Mouse (Mus musculus) neural tube, embryonic 11.5 days (tissue): ENCODE measurements around the gene Megf6. TPM values are rescaled to one million over a fixed set of nuclear protein-coding genes. Genes with fewer than 3 reads are reported as not detected.
A peak's percentile ranks its signal among the peaks of the same experiment; 100 is the strongest.

Source experiments
- ATAC-seq: fragments of 200-750 bp; cut with Nextera tagmentation; 2 replicates; pipeline ENCODE4 v1.8.0; 2017; ENCODE audit warnings: moderate number of reproducible peaks, mild to moderate bottlenecking, moderate TSS enrichment, moderate library complexity; ENCODE audit not compliant: insufficient read depth, low FRiP score, low TSS enrichment
- DNase-seq: peaks from one replicate; pipeline ENCODE4 v3.0.0-alpha.2; 2015; ENCODE audit warnings: low spot score
- H3K27ac ChIP-seq: fragments of 300-500 bp; sonication (generic); 2 replicates; pipeline ENCODE4 v1.5.1; 2014; ENCODE audit warnings: low read depth, mild to moderate bottlenecking, low read length
- H3K27me3 ChIP-seq: fragments of 300-500 bp; sonication (generic); 2 replicates; pipeline ENCODE4 v1.6.1; 2014; ENCODE audit warnings: mild to moderate bottlenecking, low read length, mixed read lengths; ENCODE audit not compliant: control insufficient read depth, insufficient read depth
- H3K36me3 ChIP-seq: fragments of 300-500 bp; sonication (generic); 2 replicates; pipeline ENCODE4 v1.6.1; 2014; ENCODE audit warnings: mild to moderate bottlenecking, low read length, moderate library complexity, mixed read lengths; ENCODE audit not compliant: control insufficient read depth, insufficient read depth
- H3K4me1 ChIP-seq: fragments of 300-500 bp; sonication (generic); 2 replicates; pipeline ENCODE4 v1.6.1; 2014; ENCODE audit warnings: low read length, mixed read lengths; ENCODE audit not compliant: control insufficient read depth, insufficient read depth
- H3K4me2 ChIP-seq: fragments of 300-500 bp; sonication (generic); 2 replicates; pipeline ENCODE4 v1.6.1; 2014; ENCODE audit warnings: low read depth, mild to moderate bottlenecking, moderate library complexity
- H3K4me3 ChIP-seq: fragments of 300-500 bp; sonication (generic); 2 replicates; pipeline ENCODE4 v1.5.1; 2014; ENCODE audit warnings: low read depth, low read length
- H3K9ac ChIP-seq: fragments of 300-500 bp; sonication (generic); 2 replicates; pipeline ENCODE4 v1.6.1; 2014; ENCODE audit warnings: mild to moderate bottlenecking, low read length
- H3K9me3 ChIP-seq: fragments of 300-500 bp; sonication (generic); 2 replicates; pipeline ENCODE4 v1.6.1; 2016; ENCODE audit warnings: low read length; ENCODE audit not compliant: control insufficient read depth
- WGBS: fragments of 180-500 bp; shearing (Covaris S2); extraction: QIAGEN DNeasy Blood & Tissue Kit; methylation state at CpG from one replicate; pipeline ENCODE4 v1.1.7; 2014; 5-methylcytosine and 5-hydroxymethylcytosine counted together
- polyA plus RNA-seq: library from polyadenylated mRNA; unstranded; fragments of >200 nt; fragmentation: Nextera tagmentation; extraction: Ambion mirVana; gene quantifications from 2 replicates; pipeline ENCODE4 v1.2.1, GENCODE M21; 2014

Megf6 gene
- polyA plus RNA-seq, 1 experiment from 2014 or later = 22.1 TPM

- Histone ChIP-seq H3K4me3 (no peak overlapping the region), H3K9me3 (no peaks in the 10 kb centered on the region), H3K27me3 (no peaks in the 10 kb centered on the region), H3K27ac (no peak overlapping the region), H3K9ac (0 out of 2 replicates have a peak overlapping the region, but pooled peaks have one; percentile 6), H3K4me2 (no peak overlapping the region), H3K36me3 (no peaks in the 10 kb centered on the region), H3K4me1 (no peaks in the 10 kb centered on the region)
- DNase-seq (no peak), ATAC-seq (no peak)
- 61% methylated on average over 10 of the region's 10 CpGs for WGBS
Observed at GRCm38 (mm10) chr4:154269520-154269919, 99.0 kb downstream of the Megf6 start.

- no peak overlapping the region for H3K4me2 ChIP-seq
- H3K4me1 ChIP-seq = no peaks in the 10 kb centered on the region
- WGBS = 64% methylated on average over 3 of the region's 3 CpGs
- H3K36me3 ChIP-seq = no peaks in the 10 kb centered on the region
- ATAC-seq = no peak
- DNase-seq = peak; percentile 61
- no peaks in the 10 kb centered on the region for H3K9me3 ChIP-seq
- H3K27ac ChIP-seq = no peak overlapping the region
- H3K4me3 ChIP-seq = no peak overlapping the region
- no peak overlapping the region for H3K9ac ChIP-seq
- H3K27me3 ChIP-seq = no peaks in the 10 kb centered on the region
Observed at GRCm38 (mm10) chr4:154273000-154273399, 102.5 kb downstream of the Megf6 start.

- no peak for ATAC-seq
- H3K9ac ChIP-seq = no peak overlapping the region
- no peaks in the 10 kb centered on the region for H3K4me1 ChIP-seq
- WGBS = 80% methylated on average over 9 of the region's 9 CpGs
- no peak overlapping the region for H3K27ac ChIP-seq
- no peak overlapping the region for H3K4me3 ChIP-seq
- H3K9me3 ChIP-seq = no peaks in the 10 kb centered on the region
- H3K36me3 ChIP-seq = no peaks in the 10 kb centered on the region
- no peak for DNase-seq
- no peaks in the 10 kb centered on the region for H3K27me3 ChIP-seq
- H3K4me2 ChIP-seq = no peak overlapping the region
Observed at GRCm38 (mm10) chr4:154279481-154279880, 109.0 kb downstream of the Megf6 start.

- H3K36me3 ChIP-seq = no peaks in the 10 kb centered on the region; the same call in 1 of the 2 replicates
- H3K4me2 ChIP-seq = no peak overlapping the region
- DNase-seq (no peak), ATAC-seq (no peak)
- 78% methylated on average over 7 of the region's 7 CpGs for WGBS
- H3K4me1 ChIP-seq = no peaks in the 10 kb centered on the region
- no peaks in the 10 kb centered on the region for H3K9me3 ChIP-seq
- no peaks in the 10 kb centered on the region for H3K27me3 ChIP-seq
- no peak overlapping the region for H3K9ac ChIP-seq
- H3K27ac ChIP-seq = no peak overlapping the region
- H3K4me3 ChIP-seq = no peak overlapping the region
Observed at GRCm38 (mm10) chr4:154283671-154284070, 113.1 kb downstream of the Megf6 start.

- no peak overlapping the region for H3K27ac ChIP-seq
- peaks cover 3% of the 10 kb centered on the region for H3K27me3 ChIP-seq
- no peak for ATAC-seq
- no peak overlapping the region for H3K4me3 ChIP-seq
- H3K4me1 ChIP-seq = peaks cover 7% of the 10 kb centered on the region
- WGBS = 58% methylated on average over 4 of the region's 4 CpGs
- no peaks in the 10 kb centered on the region for H3K9me3 ChIP-seq
- no peak for DNase-seq
- H3K4me2 ChIP-seq = no peak overlapping the region
- H3K36me3 ChIP-seq = no peaks in the 10 kb centered on the region
- no peak overlapping the region for H3K9ac ChIP-seq
Observed at GRCm38 (mm10) chr4:154293735-154294201, 123.2 kb downstream of the Megf6 start.

GRCm38 (mm10) chr4:154294262-154294731, 123.8 kb downstream of the Megf6 start:
- no peak overlapping the region for H3K4me2 ChIP-seq
- ATAC-seq (no peak), DNase-seq (no peak)
- H3K4me1 ChIP-seq = peaks cover 7% of the 10 kb centered on the region
- H3K27me3 ChIP-seq = peaks cover 8% of the 10 kb centered on the region
- WGBS = 37% methylated on average over 8 of the region's 8 CpGs
- H3K27ac ChIP-seq = no peak overlapping the region
- H3K4me3 ChIP-seq = no peak overlapping the region
- no peaks in the 10 kb centered on the region for H3K9me3 ChIP-seq
- H3K9ac ChIP-seq = no peak overlapping the region; the same call in 1 of the 2 replicates
- no peaks in the 10 kb centered on the region for H3K36me3 ChIP-seq

GRCm38 (mm10) chr4:154297761-154298160, 127.2 kb downstream of the Megf6 start:
- H3K4me1 ChIP-seq = peaks cover 11% of the 10 kb centered on the region
- no peaks in the 10 kb centered on the region for H3K36me3 ChIP-seq
- no peak overlapping the region for H3K4me2 ChIP-seq
- peaks cover 28% of the 10 kb centered on the region for H3K27me3 ChIP-seq
- H3K27ac ChIP-seq = no peak overlapping the region
- no peak overlapping the region for H3K4me3 ChIP-seq
- H3K9me3 ChIP-seq = no peaks in the 10 kb centered on the region
- DNase-seq (no peak), ATAC-seq (no peak)
- no peak overlapping the region for H3K9ac ChIP-seq
- WGBS = 34% methylated on average over 9 of the region's 9 CpGs

- Histone ChIP-seq H3K4me3 (peak overlapping the region; percentile 36), H3K36me3 (no peaks in the 10 kb centered on the region), H3K9ac (no peak overlapping the region), H3K27ac (no peak overlapping the region), H3K4me2 (peak overlapping the region; percentile 68), H3K9me3 (no peaks in the 10 kb centered on the region), H3K27me3 (peaks cover 28% of the 10 kb centered on the region), H3K4me1 (peaks cover 4% of the 10 kb centered on the region; the same call in 1 of the 2 replicates)
- DNase-seq (no peak), ATAC-seq (no peak)
- WGBS = 1% methylated on average over 63 of the region's 66 CpGs
Observed at GRCm38 (mm10) chr4:154299541-154300271, 129.2 kb downstream of the Megf6 start.

GRCm38 (mm10) chr4:154301466-154301881, 130.9 kb downstream of the Megf6 start, which contains the start of gene Arhgef16:
TSS of gene Arhgef16 (minus strand) at chr4:154301676.
- no peak within 1 kb of the TSS for H3K9ac ChIP-seq
- H3K36me3 ChIP-seq = no peaks in the 10 kb centered on the region
- DNase-seq = peak; percentile 69
- 26% methylated on average over 7 of the region's 7 CpGs for WGBS
- no peak within 1 kb of the TSS for H3K4me3 ChIP-seq
- H3K4me2 ChIP-seq = no peak within 1 kb of the TSS
- no peak within 1 kb of the TSS for H3K27ac ChIP-seq
- peaks cover 4% of the 10 kb centered on the region; the same call in 1 of the 2 replicates for H3K4me1 ChIP-seq
- no peaks in the 10 kb centered on the region for H3K9me3 ChIP-seq
- ATAC-seq = peak; percentile 68
- peaks cover 28% of the 10 kb centered on the region for H3K27me3 ChIP-seq
